Mouse (Mus musculus): ENCODE results near the gene Map3k21. TPM values are rescaled to one million over a fixed set of nuclear protein-coding genes. Genes with fewer than 3 reads are reported as not detected.

The Map3k21 gene
- polyA plus RNA-seq, 1 experiment: 9.9 TPM

Other genes with a start within 250 kb of the Map3k21 start
- gene Map10, start 240.6 kb upstream of the Map3k21 start, polyA plus RNA-seq (2012; rRNA removed): 0.63 and 1.2 TPM in 2 replicates
- gene Ntpcr, start 180.5 kb upstream of the Map3k21 start, polyA plus RNA-seq (2012; rRNA removed): 22.9 and 25.6 TPM in 2 replicates
- gene Pcnx2, start 12.1 kb upstream of the Map3k21 start, polyA plus RNA-seq (2012; rRNA removed): 0.16 and 0.20 TPM in 2 replicates
- gene Kcnk1, start 84.7 kb downstream of the Map3k21 start, polyA plus RNA-seq (2012; rRNA removed): 58.0 and 59.0 TPM in 2 replicates